Mouse (Mus musculus) limb, embryonic 10.5 days (tissue): ENCODE measurements around the gene 0610010K14Rik. TPM values are rescaled to one million over a fixed set of nuclear protein-coding genes. Genes with fewer than 3 reads are reported as not detected.
A peak's percentile ranks its signal among the peaks of the same experiment; 100 is the strongest.

Experiments used
- DNase-seq: peaks from one replicate; pipeline ENCODE4 v3.0.0-alpha.2; 2017; ENCODE audit warnings: low spot score
- H3K27ac ChIP-seq: fragments of 300-500 bp; sonication (generic); 2 replicates; pipeline ENCODE4 v1.5.1; 2016; ENCODE audit warnings: mild to moderate bottlenecking
- H3K27me3 ChIP-seq: fragments of 300-500 bp; sonication (generic); 2 replicates; pipeline ENCODE4 v1.6.1; 2016; ENCODE audit warnings: low read depth, mild to moderate bottlenecking; ENCODE audit not compliant: poor library complexity, severe bottlenecking
- H3K36me3 ChIP-seq: fragments of 300-500 bp; sonication (generic); 2 replicates; pipeline ENCODE4 v1.6.1; 2016; ENCODE audit warnings: mild to moderate bottlenecking, moderate library complexity
- H3K4me1 ChIP-seq: fragments of 300-500 bp; sonication (generic); 2 replicates; pipeline ENCODE4 v1.6.1; 2016
- H3K4me3 ChIP-seq: fragments of 300-500 bp; sonication (generic); 2 replicates; pipeline ENCODE4 v1.5.1; 2016; ENCODE audit warnings: mild to moderate bottlenecking, moderate library complexity
- H3K9me3 ChIP-seq: fragments of 300-500 bp; sonication (generic); replicated peaks from 2 replicates; pipeline ENCODE4 v1.6.1; 2016; ENCODE audit warnings: mild to moderate bottlenecking
- WGBS: fragments of 180-500 bp; shearing (Covaris S2); methylation state at CpG from one replicate; pipeline ENCODE4 v1.1.7; 2016; 5-methylcytosine and 5-hydroxymethylcytosine counted together
- polyA plus RNA-seq: library from polyadenylated mRNA; unstranded; fragments of >200 nt; fragmentation: Nextera tagmentation; extraction: Ambion mirVana; gene quantifications from 2 replicates; pipeline ENCODE4 v1.2.1, GENCODE M21; 2016

Gene 0610010K14Rik
- polyA plus RNA-seq, 1 experiment from 2014 or later, result 235 TPM

DNA sequence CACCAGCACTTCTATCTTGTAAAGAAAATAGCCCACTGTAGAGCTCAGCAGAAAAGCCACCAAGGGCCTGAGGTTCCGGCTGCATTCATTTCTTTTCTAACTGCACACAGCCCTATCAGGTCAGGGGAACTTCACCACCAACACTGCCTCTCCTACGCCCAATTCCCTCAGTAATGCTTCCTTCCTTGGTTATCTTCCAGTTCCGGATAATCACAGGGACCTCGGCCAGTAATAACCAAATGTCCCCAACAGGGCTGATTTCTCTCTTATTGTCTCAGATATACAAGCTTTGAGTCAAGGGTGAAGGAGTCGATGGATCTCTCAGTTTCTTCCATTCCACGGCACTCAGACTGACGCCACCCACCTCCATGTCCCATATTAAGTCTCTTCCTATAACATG is 30.4 kb downstream of the 0610010K14Rik start:
- Histone ChIP-seq H3K9me3 (no peaks in the 10 kb centered on the region), H3K4me1 (no peaks in the 10 kb centered on the region), H3K27me3 (peaks cover 16% of the 10 kb centered on the region), H3K4me3 (no peak overlapping the region), H3K36me3 (no peaks in the 10 kb centered on the region), H3K27ac (no peak overlapping the region)
- WGBS, result 89% methylated on average over 7 of the region's 7 CpGs
- no peak for DNase-seq

DNA sequence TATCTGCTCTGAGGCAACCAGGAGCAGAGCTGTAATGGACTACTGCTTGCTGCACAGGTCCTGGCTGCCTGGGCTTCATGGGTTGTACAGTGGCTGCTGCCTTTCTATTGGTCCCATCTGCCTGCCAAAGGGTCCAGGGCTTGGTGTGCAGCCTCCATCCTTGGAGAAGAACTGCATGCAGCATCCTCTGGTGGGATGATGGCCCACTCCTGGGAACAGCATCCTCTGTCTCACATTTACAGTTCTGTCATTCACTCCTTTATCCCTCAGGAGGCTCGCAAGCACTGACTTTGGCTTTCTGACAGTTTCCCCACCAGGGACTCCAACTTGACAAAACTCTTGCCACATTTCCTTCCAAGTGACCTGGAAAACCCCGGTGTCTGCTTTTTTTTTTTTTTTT is 30.9 kb downstream of the 0610010K14Rik start:
- H3K27ac ChIP-seq, result no peak overlapping the region
- H3K27me3 ChIP-seq, result peaks cover 11% of the 10 kb centered on the region; the same call in 1 of the 2 replicates
- DNase-seq, result no peak
- H3K36me3 ChIP-seq, result no peaks in the 10 kb centered on the region
- no peak overlapping the region for H3K4me3 ChIP-seq
- no peaks in the 10 kb centered on the region for H3K9me3 ChIP-seq
- H3K4me1 ChIP-seq, result no peaks in the 10 kb centered on the region
- WGBS, result 98% methylated on average over 2 of the region's 2 CpGs

DNA sequence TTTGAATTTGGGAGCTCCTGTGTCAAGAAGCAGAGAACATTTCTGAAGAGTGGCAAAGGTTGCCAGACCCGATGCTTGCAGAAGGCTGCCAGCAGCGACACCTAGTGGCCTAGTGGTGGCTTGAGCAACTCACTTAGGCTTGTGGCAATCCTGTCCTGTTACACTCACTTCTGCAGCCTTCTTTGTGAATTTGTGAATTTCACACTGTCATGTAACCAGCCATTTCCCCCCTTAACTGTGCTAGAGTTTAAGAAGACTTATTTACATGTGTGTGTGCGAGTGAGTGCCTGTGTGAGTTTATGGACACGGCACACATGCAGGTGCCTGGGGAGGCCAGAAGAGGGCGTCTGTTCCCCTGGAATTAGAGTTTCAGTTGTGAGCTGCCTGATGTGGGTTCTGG is 36.0 kb downstream of the 0610010K14Rik start:
- 0 out of 2 replicates have a peak, but pooled peaks cover 3% of the 10 kb centered on the region for H3K27me3 ChIP-seq
- H3K4me1 ChIP-seq, result peaks cover 6% of the 10 kb centered on the region; the same call in 1 of the 2 replicates
- H3K27ac ChIP-seq, result no peak overlapping the region
- no peak overlapping the region for H3K4me3 ChIP-seq
- no peaks in the 10 kb centered on the region for H3K9me3 ChIP-seq
- peak; percentile 88 for DNase-seq
- H3K36me3 ChIP-seq, result no peaks in the 10 kb centered on the region
- WGBS, result 37% methylated on average over 5 of the region's 5 CpGs

DNA sequence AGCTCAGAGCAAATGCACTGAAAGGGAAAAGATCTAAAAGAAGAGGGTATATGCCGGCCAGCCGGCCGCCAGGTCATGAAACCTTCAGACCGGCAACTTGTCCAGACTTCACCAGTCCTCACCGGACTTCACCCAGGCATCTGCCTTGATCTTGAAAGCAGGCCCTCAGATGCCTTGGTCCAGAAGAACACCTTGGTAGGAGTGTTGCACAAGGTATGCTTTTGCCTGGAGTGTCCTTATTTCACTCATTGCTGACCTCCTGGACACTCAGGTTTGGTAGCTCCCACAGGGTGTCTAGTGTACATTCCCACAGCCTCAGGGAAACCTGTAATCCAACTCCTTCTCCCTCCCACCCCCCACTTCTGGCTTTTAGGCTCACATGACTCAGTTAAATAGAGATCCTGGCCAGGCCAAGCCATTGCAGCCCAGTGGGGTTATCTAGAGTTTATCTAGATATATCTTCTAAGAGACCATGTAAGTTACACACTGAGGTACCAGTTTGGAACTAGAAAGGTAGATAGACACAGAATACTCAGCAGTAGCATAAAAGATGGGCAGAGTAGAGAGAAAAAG is 37.6 kb downstream of the 0610010K14Rik start:
- Histone ChIP-seq H3K27ac (no peak overlapping the region), H3K4me1 (peaks cover 6% of the 10 kb centered on the region; the same call in 1 of the 2 replicates), H3K4me3 (no peak overlapping the region), H3K27me3 (no peaks in the 10 kb centered on the region), H3K36me3 (no peaks in the 10 kb centered on the region), H3K9me3 (no peaks in the 10 kb centered on the region)
- 82% methylated on average over 5 of the region's 5 CpGs for WGBS
- DNase-seq, result no peak

DNA sequence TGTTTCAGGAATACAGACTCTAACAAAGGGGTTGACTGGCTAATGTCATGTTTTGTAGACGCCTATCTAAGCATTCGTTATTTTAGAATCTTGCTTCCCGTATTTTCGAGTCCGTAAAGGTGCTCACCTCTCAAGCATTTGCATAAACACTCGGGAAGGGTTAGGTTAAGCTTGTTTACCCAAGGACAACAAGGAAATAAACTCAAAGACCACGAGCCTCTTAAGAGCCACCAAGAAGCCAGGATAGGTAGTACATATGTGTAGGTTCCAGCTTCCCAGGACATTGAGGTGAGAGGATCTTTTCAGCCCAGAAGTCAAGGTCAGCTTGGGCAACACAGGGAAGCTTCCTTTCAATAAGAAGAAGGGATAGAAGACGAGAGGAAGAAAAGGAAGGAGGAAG is 38.6 kb downstream of the 0610010K14Rik start:
- Histone ChIP-seq H3K36me3 (no peaks in the 10 kb centered on the region), H3K27me3 (no peaks in the 10 kb centered on the region), H3K9me3 (no peaks in the 10 kb centered on the region), H3K27ac (no peak overlapping the region), H3K4me3 (no peak overlapping the region), H3K4me1 (peaks cover 6% of the 10 kb centered on the region; the same call in 1 of the 2 replicates)
- DNase-seq, result no peak
- 85% methylated on average over 8 of the region's 8 CpGs for WGBS

DNA sequence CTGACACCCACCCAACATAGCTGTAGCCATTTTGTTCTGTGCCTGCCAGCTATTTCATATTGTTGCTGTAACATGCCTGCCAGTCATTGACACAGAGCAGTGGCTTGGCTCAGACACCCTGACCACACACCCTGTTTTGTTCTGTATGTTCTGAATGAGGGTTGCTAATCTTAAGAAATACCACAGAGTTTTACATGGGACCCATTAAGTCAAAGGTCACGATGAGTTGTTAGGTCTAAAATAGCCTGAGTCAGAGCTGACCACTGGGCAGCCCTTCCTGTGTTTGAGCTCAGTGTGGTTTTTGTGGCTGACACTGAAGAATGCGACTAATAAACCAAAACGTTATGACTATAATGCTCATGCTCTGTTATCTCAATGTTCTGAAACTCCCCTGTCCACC is 39.4 kb downstream of the 0610010K14Rik start:
- no peak overlapping the region for H3K27ac ChIP-seq
- WGBS, result 91% methylated on average over 3 of the region's 3 CpGs
- H3K4me1 ChIP-seq, result peaks cover 6% of the 10 kb centered on the region; the same call in 1 of the 2 replicates
- no peaks in the 10 kb centered on the region for H3K27me3 ChIP-seq
- H3K36me3 ChIP-seq, result no peaks in the 10 kb centered on the region
- no peaks in the 10 kb centered on the region for H3K9me3 ChIP-seq
- H3K4me3 ChIP-seq, result no peak overlapping the region
- no peak for DNase-seq

DNA sequence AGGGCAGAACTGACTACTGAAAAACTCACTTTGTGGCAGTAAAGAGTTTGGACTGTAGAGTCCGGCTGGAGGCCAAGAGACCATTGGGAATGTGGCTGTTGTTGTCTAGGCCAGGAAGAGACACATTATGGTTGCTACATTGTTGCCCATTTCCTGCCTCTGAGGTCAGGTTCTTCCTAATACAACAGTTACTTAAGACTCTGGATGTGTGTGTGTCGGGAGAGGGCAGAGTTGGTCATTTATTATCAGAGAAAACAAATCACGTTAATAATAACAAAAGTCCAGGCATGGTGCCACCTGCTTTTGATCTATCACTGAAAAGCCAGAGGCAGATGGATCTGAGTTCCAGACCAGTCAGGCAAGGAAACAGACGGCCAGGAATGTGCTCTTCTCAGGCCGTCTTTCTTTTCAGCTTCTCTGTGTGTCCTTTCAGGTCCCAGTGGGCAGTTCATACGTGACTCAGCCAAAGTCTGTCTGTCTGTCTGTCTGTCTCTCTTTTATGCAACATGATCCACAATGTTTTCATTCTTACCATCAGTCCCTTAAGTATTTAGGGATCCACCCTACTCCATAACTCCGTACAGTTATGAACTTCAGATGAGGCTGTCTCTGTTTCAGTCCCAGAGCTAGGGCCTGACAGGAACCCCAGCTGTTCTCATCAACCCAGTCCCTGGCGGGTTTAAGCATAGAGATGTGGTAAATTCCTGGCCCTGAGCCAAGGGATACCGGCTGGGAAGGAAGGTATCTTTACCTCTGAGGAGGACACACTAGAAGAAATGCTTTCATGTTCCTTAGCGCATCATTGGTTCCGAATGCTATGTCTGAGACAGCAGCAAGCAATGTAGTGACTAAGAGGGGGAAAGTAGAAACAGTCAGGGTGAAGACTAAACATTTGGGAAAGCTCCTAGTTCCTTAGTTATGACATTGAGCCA is 44.1 kb downstream of the 0610010K14Rik start:
- 66% methylated on average over 11 of the region's 11 CpGs for WGBS
- Histone ChIP-seq H3K27ac (no peak overlapping the region), H3K4me3 (no peak overlapping the region), H3K9me3 (no peaks in the 10 kb centered on the region), H3K36me3 (no peaks in the 10 kb centered on the region), H3K4me1 (no peaks in the 10 kb centered on the region; the same call in none of the 2 replicates), H3K27me3 (no peaks in the 10 kb centered on the region)
- DNase-seq, result no peak

DNA sequence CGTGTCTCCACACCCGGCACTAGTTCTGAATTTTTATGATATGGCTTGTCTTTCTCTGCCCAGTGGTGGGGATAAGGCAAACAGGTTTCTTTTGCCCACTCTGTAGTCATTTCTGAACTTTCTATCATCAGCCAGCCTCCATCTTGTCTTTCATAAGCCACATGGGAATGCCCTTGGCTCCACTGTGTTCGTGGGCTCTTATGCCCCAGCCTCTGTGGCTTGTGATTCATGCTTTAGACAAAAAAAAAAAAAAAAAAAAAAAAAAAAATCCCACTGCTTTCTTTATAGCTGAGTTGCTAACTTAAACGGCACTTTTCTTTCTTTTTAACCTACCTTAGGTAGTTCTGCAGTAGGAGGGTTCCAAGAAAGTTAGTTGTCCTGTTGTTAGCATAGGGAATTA is 45.6 kb downstream of the 0610010K14Rik start:
- Histone ChIP-seq H3K27me3 (no peaks in the 10 kb centered on the region), H3K27ac (no peak overlapping the region), H3K4me3 (no peak overlapping the region), H3K4me1 (no peaks in the 10 kb centered on the region; the same call in none of the 2 replicates), H3K36me3 (no peaks in the 10 kb centered on the region), H3K9me3 (no peaks in the 10 kb centered on the region)
- no peak for DNase-seq
- 82% methylated on average over 4 of the region's 4 CpGs for WGBS

DNA sequence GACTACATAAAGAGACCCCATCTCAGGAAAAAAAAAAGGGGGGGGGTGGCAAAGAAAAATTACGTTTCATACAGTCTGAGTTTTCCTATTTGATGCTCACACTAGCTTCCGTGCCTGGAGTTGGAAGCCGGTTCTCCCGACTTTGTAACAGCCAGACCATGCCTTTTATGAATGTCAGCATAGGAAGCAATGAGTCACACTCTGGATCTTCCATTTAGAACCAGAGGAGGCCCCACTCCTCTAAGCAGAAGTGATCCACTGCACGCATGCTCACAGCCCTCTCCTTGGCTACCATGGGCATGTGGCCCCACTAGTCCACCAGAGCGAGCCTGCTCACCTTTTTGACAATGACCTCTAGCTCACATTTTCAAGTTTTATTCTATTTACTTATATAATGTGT is 46.5 kb downstream of the 0610010K14Rik start:
- Histone ChIP-seq H3K4me1 (no peaks in the 10 kb centered on the region; the same call in none of the 2 replicates), H3K36me3 (no peaks in the 10 kb centered on the region), H3K4me3 (no peak overlapping the region), H3K27me3 (no peaks in the 10 kb centered on the region), H3K27ac (no peak overlapping the region), H3K9me3 (no peaks in the 10 kb centered on the region)
- WGBS, result 90% methylated on average over 6 of the region's 6 CpGs
- DNase-seq, result no peak

DNA sequence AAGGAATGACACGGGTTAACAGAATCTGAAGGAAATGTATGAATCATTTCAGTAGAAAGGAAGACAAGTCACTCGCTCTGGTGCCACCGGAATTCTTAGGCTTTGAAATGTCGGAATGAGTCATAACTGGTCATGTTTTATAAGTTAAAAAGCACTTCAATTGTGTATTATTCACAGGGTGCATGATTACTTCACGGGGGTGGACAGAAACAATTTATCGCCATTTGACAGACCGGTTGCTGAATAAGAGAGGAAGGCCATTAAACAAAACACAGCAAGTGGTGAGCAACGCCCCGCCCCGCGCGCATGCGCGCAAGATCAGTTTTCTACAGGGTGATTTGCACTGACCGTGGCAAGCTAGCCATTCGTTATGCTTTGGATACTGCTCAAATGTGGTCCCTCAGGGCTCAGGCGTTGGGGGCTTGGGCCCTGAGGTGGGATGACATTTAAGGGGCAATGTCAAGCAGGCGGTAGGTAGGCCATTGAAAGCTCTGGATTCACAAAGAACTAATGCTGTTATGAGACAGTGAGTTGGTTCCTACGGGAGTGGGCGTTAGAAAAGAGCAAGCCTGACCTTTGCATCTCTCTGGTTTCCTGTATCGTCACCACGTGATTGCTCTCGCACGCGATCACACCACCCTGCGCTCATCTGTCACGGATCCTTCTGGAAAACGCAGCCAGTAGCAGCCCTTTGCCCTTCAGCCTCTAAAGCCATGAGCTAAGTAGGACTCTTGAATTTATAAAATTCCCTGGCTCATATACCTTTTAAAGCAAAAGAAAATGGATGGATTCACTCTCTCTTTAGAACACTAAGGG is 48.2 kb downstream of the 0610010K14Rik start:
- H3K4me1 ChIP-seq, result no peaks in the 10 kb centered on the region; the same call in none of the 2 replicates
- H3K27ac ChIP-seq, result no peak overlapping the region
- no peaks in the 10 kb centered on the region for H3K9me3 ChIP-seq
- no peak overlapping the region for H3K4me3 ChIP-seq
- H3K36me3 ChIP-seq, result no peaks in the 10 kb centered on the region
- WGBS, result 87% methylated on average over 28 of the region's 28 CpGs
- H3K27me3 ChIP-seq, result no peaks in the 10 kb centered on the region
- no peak for DNase-seq
